Mouse (Mus musculus): ENCODE measurements around the gene Ctps.
"Not testable (repeated sequence)": the region's sequence is repeated elsewhere in the genome, so short reads cannot be mapped to it uniquely, and the experiment has no call there.

The Ctps gene

GRCm38 (mm10) chr4:120569486-120570437, at the start of gene Ctps:
Ctps (minus strand) TSS chr4:120570276.
- peak; percentile 93 for DNase-seq (ENCODE audit: low spot score in 2 of 2)

GRCm38 (mm10) chr4:120616199-120617025, 46.3 kb upstream of the Ctps start:
- no peak for DNase-seq (ENCODE audit: low spot score in 2 of 2)

- no peak for DNase-seq (ENCODE audit: low spot score in 2 of 2)
These were observed 45.5 kb upstream of the Ctps start for GRCm38 (mm10) chr4:120615528-120616081.

- DNase-seq (ENCODE audit: low spot score in 2 of 2): no peak
These were observed 44.6 kb upstream of the Ctps start for GRCm38 (mm10) chr4:120614644-120615043.

- no peak for DNase-seq (ENCODE audit: low spot score in 2 of 2)
These were observed 43.7 kb upstream of the Ctps start for GRCm38 (mm10) chr4:120613691-120614329.

- no peak for DNase-seq (ENCODE audit: low spot score in 2 of 2)
These were observed 42.4 kb upstream of the Ctps start for GRCm38 (mm10) chr4:120612304-120613080.

- no peak for DNase-seq (ENCODE audit: low spot score in 2 of 2)
These were observed 40.9 kb upstream of the Ctps start for GRCm38 (mm10) chr4:120611005-120611404.

GRCm38 (mm10) chr4:120606941-120607340, 36.9 kb upstream of the Ctps start:
- no peak for DNase-seq (ENCODE audit: low spot score in 2 of 2)

GRCm38 (mm10) chr4:120602669-120603068, 32.6 kb upstream of the Ctps start:
- no peak for DNase-seq (ENCODE audit: low spot score in 2 of 2)

- no peak for DNase-seq (ENCODE audit: low spot score in 2 of 2)
These were observed 31.7 kb upstream of the Ctps start for GRCm38 (mm10) chr4:120601774-120602173.

GRCm38 (mm10) chr4:120598922-120599321, 28.8 kb upstream of the Ctps start:
- no peak for DNase-seq (ENCODE audit: low spot score in 2 of 2)

- not testable (repeated sequence) for DNase-seq (ENCODE audit: low spot score in 2 of 2)
These were observed 26.1 kb upstream of the Ctps start for GRCm38 (mm10) chr4:120596210-120596609.

GRCm38 (mm10) chr4:120590973-120591372, 20.9 kb upstream of the Ctps start:
- DNase-seq (ENCODE audit: low spot score in 2 of 2): no peak

- DNase-seq (ENCODE audit: low spot score in 2 of 2): peak; percentile 19 to 49
These were observed 19.8 kb upstream of the Ctps start for GRCm38 (mm10) chr4:120589815-120590422.

- no peak for DNase-seq (ENCODE audit: low spot score in 2 of 2)
These were observed 19.0 kb upstream of the Ctps start for GRCm38 (mm10) chr4:120589070-120589469.

- DNase-seq (ENCODE audit: low spot score in 2 of 2): no peak
These were observed 18.4 kb upstream of the Ctps start, which contains the start of gene Gm8439 for GRCm38 (mm10) chr4:120588445-120588844. Gm8439 (plus strand) TSS chr4:120588745.

GRCm38 (mm10) chr4:120586986-120587385, 16.9 kb upstream of the Ctps start:
- DNase-seq (ENCODE audit: low spot score in 2 of 2): no peak

- DNase-seq (ENCODE audit: low spot score in 2 of 2): no peak
These were observed 11.6 kb upstream of the Ctps start for GRCm38 (mm10) chr4:120581711-120582110.

GRCm38 (mm10) chr4:120580894-120581293, 10.8 kb upstream of the Ctps start:
- DNase-seq (ENCODE audit: low spot score in 2 of 2): no peak

- no peak for DNase-seq (ENCODE audit: low spot score in 2 of 2)
These were observed 1.6 kb upstream of the Ctps start for GRCm38 (mm10) chr4:120571691-120572090.

Data from urinary bladder, postnatal 36 days (tissue).